Mouse (Mus musculus) monocyte, adult 5-6 weeks (primary cell): ENCODE results near the gene Xpnpep3. TPM values are rescaled to one million over a fixed set of nuclear protein-coding genes. Genes with fewer than 3 reads are reported as not detected.

Experiments used
- ATAC-seq: fragments of 153-309, 156-312 bp; replicated peaks from 2 replicates; pipeline ENCODE4 v1.8.0; 2017; ENCODE audit warnings: mild to moderate bottlenecking; ENCODE audit not compliant: low TSS enrichment, insufficient number of reproducible peaks, severe bottlenecking, poor library complexity, low FRiP score
- total RNA-seq: library from RNA; stranded (forward); fragments of 200-1000, 200-491, 200-594 nt; gene quantifications from 3 replicates; pipeline ENCODE4 v1.2.3, GENCODE M21; 2017

Gene Xpnpep3
- total RNA-seq, 1 experiment from 2014 or later: 7.1 TPM

GRCm38 (mm10) chr15:81392997-81393396, 6.9 kb upstream of the Xpnpep3 start:
- ATAC-seq: peak; percentile 88

GRCm38 (mm10) chr15:81394211-81394915, 5.6 kb upstream of the Xpnpep3 start:
- no peak for ATAC-seq

- ATAC-seq: no peak
Observed at GRCm38 (mm10) chr15:81398189-81398588, 1.7 kb upstream of the Xpnpep3 start.

GRCm38 (mm10) chr15:81399297-81399637, 671 bp upstream of the Xpnpep3 start:
- no peak for ATAC-seq

- ATAC-seq: no peak
Observed at GRCm38 (mm10) chr15:81405008-81405407, 5.1 kb downstream of the Xpnpep3 start.

- no peak for ATAC-seq
Observed at GRCm38 (mm10) chr15:81408199-81408598, 8.3 kb downstream of the Xpnpep3 start, which contains the start of gene Dnajb7. TSS of gene Dnajb7 (minus strand) at chr15:81408299.

- peak; percentile 61; the same call in 1 of the 2 replicates for ATAC-seq
Observed at GRCm38 (mm10) chr15:81416763-81417310, 16.9 kb downstream of the Xpnpep3 start.

- ATAC-seq: no peak
Observed at GRCm38 (mm10) chr15:81418065-81418464, 18.1 kb downstream of the Xpnpep3 start.

- no peak for ATAC-seq
Observed at GRCm38 (mm10) chr15:81421454-81421853, 21.5 kb downstream of the Xpnpep3 start.

GRCm38 (mm10) chr15:81422156-81422681, 22.3 kb downstream of the Xpnpep3 start:
- no peak for ATAC-seq

GRCm38 (mm10) chr15:81425311-81425710, 25.4 kb downstream of the Xpnpep3 start:
- ATAC-seq: no peak

- no peak for ATAC-seq
Observed at GRCm38 (mm10) chr15:81427947-81428346, 28.0 kb downstream of the Xpnpep3 start.

- no peak for ATAC-seq
Observed at GRCm38 (mm10) chr15:81431195-81431594, 31.3 kb downstream of the Xpnpep3 start.

GRCm38 (mm10) chr15:81438345-81438744, 38.4 kb downstream of the Xpnpep3 start:
- ATAC-seq: no peak

GRCm38 (mm10) chr15:81439236-81439635, 39.3 kb downstream of the Xpnpep3 start:
- no peak for ATAC-seq

GRCm38 (mm10) chr15:81448463-81448862, 48.5 kb downstream of the Xpnpep3 start:
- ATAC-seq: peak; percentile 83

GRCm38 (mm10) chr15:81461523-81461922, 61.6 kb downstream of the Xpnpep3 start:
- ATAC-seq: no peak

GRCm38 (mm10) chr15:81465016-81465660, 65.2 kb downstream of the Xpnpep3 start:
- ATAC-seq: no peak

- peak; percentile 94 for ATAC-seq
Observed at GRCm38 (mm10) chr15:81465901-81466737, 66.2 kb downstream of the Xpnpep3 start, which contains the start of gene Rbx1. TSS of gene Rbx1 (plus strand) at chr15:81466296.
